Mouse (Mus musculus) heart, embryonic 15.5 days (tissue): ENCODE data around the gene Atic. TPM values are rescaled to one million over a fixed set of nuclear protein-coding genes. Genes with fewer than 3 reads are reported as not detected.

Experiments used
- ATAC-seq: fragments of 200-750 bp; cut with Nextera tagmentation; replicated peaks from 2 replicates; pipeline ENCODE4 v1.8.0; 2017; ENCODE audit warnings: low read depth, moderate TSS enrichment; ENCODE audit not compliant: insufficient number of reproducible peaks, insufficient read depth, low FRiP score
- H3K27ac ChIP-seq: fragments of 300-500 bp; sonication (generic); 2 replicates; pipeline ENCODE4 v1.5.1; 2015; ENCODE audit warnings: mild to moderate bottlenecking, inconsistent platforms
- H3K27me3 ChIP-seq: fragments of 300-500 bp; sonication (generic); 2 replicates; pipeline ENCODE4 v1.6.1; 2015; ENCODE audit warnings: inconsistent platforms
- H3K36me3 ChIP-seq: fragments of 300-500 bp; sonication (generic); 2 replicates; pipeline ENCODE4 v1.6.1; 2015; ENCODE audit warnings: mild to moderate bottlenecking, inconsistent platforms
- H3K4me1 ChIP-seq: fragments of 300-500 bp; sonication (generic); replicated peaks from 2 replicates; pipeline ENCODE4 v1.6.1; 2015; ENCODE audit warnings: inconsistent platforms
- H3K4me2 ChIP-seq: fragments of 300-500 bp; sonication (generic); 2 replicates; pipeline ENCODE4 v1.6.1; 2015; ENCODE audit warnings: inconsistent platforms, mild to moderate bottlenecking, moderate library complexity
- H3K4me3 ChIP-seq: fragments of 300-500 bp; sonication (generic); 2 replicates; pipeline ENCODE4 v1.5.1; 2015; ENCODE audit warnings: mild to moderate bottlenecking, inconsistent platforms
- H3K9ac ChIP-seq: fragments of 300-500 bp; sonication (generic); 2 replicates; pipeline ENCODE4 v1.6.1; 2015; ENCODE audit warnings: mild to moderate bottlenecking, inconsistent platforms
- H3K9me3 ChIP-seq: fragments of 300-500 bp; sonication (generic); replicated peaks from 2 replicates; pipeline ENCODE4 v1.6.1; 2016; ENCODE audit warnings: inconsistent platforms
- WGBS: fragments of 180-500 bp; shearing (Covaris S2); methylation state at CpG from one replicate; pipeline ENCODE4 v1.1.7; 2015; ENCODE audit warnings: mixed read lengths; 5-methylcytosine and 5-hydroxymethylcytosine counted together
- polyA plus RNA-seq: library from polyadenylated mRNA; unstranded; fragments of >200 nt; fragmentation: Nextera tagmentation; extraction: Ambion mirVana; gene quantifications from 2 replicates; pipeline ENCODE4 v1.2.1, GENCODE M21; 2015

Gene Atic
- 31.2 and 40.2 TPM in 2 replicates for polyA plus RNA-seq

GRCm38 (mm10) chr1:71556688-71557612 lies at the start of gene Atic:
Gene Atic, plus strand, starts transcription at chr1:71557150.
- peak within 1 kb of the TSS; percentile 78 for H3K4me2 ChIP-seq
- H3K36me3 ChIP-seq: peaks cover 26% of the 10 kb centered on the region
- no peaks in the 10 kb centered on the region for H3K27me3 ChIP-seq
- ATAC-seq: peak; percentile 99
- under 1% methylated on average over 54 of the region's 55 CpGs for WGBS
- H3K4me1 ChIP-seq: peaks cover 8% of the 10 kb centered on the region
- H3K27ac ChIP-seq: peak within 1 kb of the TSS; percentile 57
- H3K9me3 ChIP-seq: no peaks in the 10 kb centered on the region
- peak within 1 kb of the TSS; percentile 59 for H3K9ac ChIP-seq
- H3K4me3 ChIP-seq: peak within 1 kb of the TSS; percentile 59

GRCm38 (mm10) chr1:71507251-71507650 lies 49.7 kb upstream of the Atic start:
- WGBS: 37% methylated on average over 9 of the region's 9 CpGs
- H3K4me3 ChIP-seq: no peak overlapping the region
- no peak for ATAC-seq
- no peak overlapping the region for H3K4me2 ChIP-seq
- no peaks in the 10 kb centered on the region for H3K36me3 ChIP-seq
- no peak overlapping the region for H3K9ac ChIP-seq
- H3K27ac ChIP-seq: no peak overlapping the region
- H3K9me3 ChIP-seq: no peaks in the 10 kb centered on the region
- no peaks in the 10 kb centered on the region for H3K27me3 ChIP-seq
- no peaks in the 10 kb centered on the region for H3K4me1 ChIP-seq

- H3K4me1 ChIP-seq: no peaks in the 10 kb centered on the region
- no peak overlapping the region for H3K4me2 ChIP-seq
- no peak overlapping the region for H3K9ac ChIP-seq
- H3K4me3 ChIP-seq: no peak overlapping the region
- 72% methylated on average over 4 of the region's 4 CpGs for WGBS
- no peak overlapping the region for H3K27ac ChIP-seq
- H3K27me3 ChIP-seq: no peaks in the 10 kb centered on the region
- ATAC-seq: no peak
- H3K36me3 ChIP-seq: no peaks in the 10 kb centered on the region
- no peaks in the 10 kb centered on the region for H3K9me3 ChIP-seq
Observed at GRCm38 (mm10) chr1:71515041-71515440, 41.9 kb upstream of the Atic start.

GRCm38 (mm10) chr1:71528808-71529648 lies 27.9 kb upstream of the Atic start:
- 81% methylated on average over 18 of the region's 18 CpGs for WGBS
- Histone ChIP-seq H3K9ac (no peak overlapping the region), H3K36me3 (no peaks in the 10 kb centered on the region), H3K4me2 (no peak overlapping the region), H3K27me3 (no peaks in the 10 kb centered on the region), H3K27ac (no peak overlapping the region), H3K9me3 (no peaks in the 10 kb centered on the region), H3K4me3 (no peak overlapping the region), H3K4me1 (no peaks in the 10 kb centered on the region)
- no peak for ATAC-seq

GRCm38 (mm10) chr1:71530779-71531178 lies 26.2 kb upstream of the Atic start:
- no peak overlapping the region for H3K4me3 ChIP-seq
- no peaks in the 10 kb centered on the region for H3K36me3 ChIP-seq
- H3K4me2 ChIP-seq: no peak overlapping the region
- H3K9me3 ChIP-seq: no peaks in the 10 kb centered on the region
- no peak overlapping the region for H3K27ac ChIP-seq
- H3K9ac ChIP-seq: no peak overlapping the region
- H3K27me3 ChIP-seq: no peaks in the 10 kb centered on the region
- 56% methylated on average over 2 of the region's 2 CpGs for WGBS
- H3K4me1 ChIP-seq: no peaks in the 10 kb centered on the region
- no peak for ATAC-seq

GRCm38 (mm10) chr1:71531653-71532052 lies 25.3 kb upstream of the Atic start:
- Histone ChIP-seq H3K9ac (no peak overlapping the region), H3K27ac (no peak overlapping the region), H3K27me3 (no peaks in the 10 kb centered on the region), H3K4me2 (no peak overlapping the region), H3K4me1 (no peaks in the 10 kb centered on the region), H3K4me3 (no peak overlapping the region), H3K9me3 (no peaks in the 10 kb centered on the region), H3K36me3 (no peaks in the 10 kb centered on the region)
- 20% methylated on average over 7 of the region's 7 CpGs for WGBS
- ATAC-seq: no peak

GRCm38 (mm10) chr1:71539641-71540040 lies 17.3 kb upstream of the Atic start:
- Histone ChIP-seq H3K9me3 (no peaks in the 10 kb centered on the region), H3K27ac (no peak overlapping the region), H3K27me3 (no peaks in the 10 kb centered on the region), H3K36me3 (no peaks in the 10 kb centered on the region), H3K4me3 (no peak overlapping the region), H3K9ac (no peak overlapping the region), H3K4me1 (no peaks in the 10 kb centered on the region), H3K4me2 (no peak overlapping the region)
- ATAC-seq: no peak
- 79% methylated on average over 4 of the region's 4 CpGs for WGBS

- no peak overlapping the region for H3K4me3 ChIP-seq
- H3K4me1 ChIP-seq: no peaks in the 10 kb centered on the region
- no peaks in the 10 kb centered on the region for H3K36me3 ChIP-seq
- H3K4me2 ChIP-seq: no peak overlapping the region
- no peak overlapping the region for H3K27ac ChIP-seq
- ATAC-seq: no peak
- 78% methylated on average over 3 of the region's 3 CpGs for WGBS
- H3K27me3 ChIP-seq: no peaks in the 10 kb centered on the region
- no peaks in the 10 kb centered on the region for H3K9me3 ChIP-seq
- H3K9ac ChIP-seq: no peak overlapping the region
Observed at GRCm38 (mm10) chr1:71540437-71540836, 16.5 kb upstream of the Atic start.

- no peak for ATAC-seq
- 66% methylated on average over 10 of the region's 10 CpGs for WGBS
- no peak overlapping the region for H3K9ac ChIP-seq
- no peak overlapping the region for H3K4me2 ChIP-seq
- no peak overlapping the region for H3K4me3 ChIP-seq
- H3K36me3 ChIP-seq: no peaks in the 10 kb centered on the region
- H3K9me3 ChIP-seq: no peaks in the 10 kb centered on the region
- H3K4me1 ChIP-seq: no peaks in the 10 kb centered on the region
- no peak overlapping the region for H3K27ac ChIP-seq
- no peaks in the 10 kb centered on the region for H3K27me3 ChIP-seq
Observed at GRCm38 (mm10) chr1:71550626-71551195, 6.2 kb upstream of the Atic start.

GRCm38 (mm10) chr1:71560626-71561025 lies 3.7 kb downstream of the Atic start:
- WGBS: 88% methylated on average over 4 of the region's 4 CpGs
- H3K36me3 ChIP-seq: peaks cover 46% of the 10 kb centered on the region

GRCm38 (mm10) chr1:71564291-71564690 lies 7.3 kb downstream of the Atic start:
- no peaks in the 10 kb centered on the region for H3K27me3 ChIP-seq
- WGBS: 90% methylated on average over 7 of the region's 7 CpGs
- no peaks in the 10 kb centered on the region for H3K9me3 ChIP-seq
- no peak overlapping the region for H3K9ac ChIP-seq
- H3K4me3 ChIP-seq: no peak overlapping the region
- ATAC-seq: no peak
- no peak overlapping the region for H3K27ac ChIP-seq
- H3K4me2 ChIP-seq: no peak overlapping the region
- H3K4me1 ChIP-seq: peaks cover 5% of the 10 kb centered on the region
- H3K36me3 ChIP-seq: peaks cover 76% of the 10 kb centered on the region

More at GRCm38 (mm10) chr1:71560626-71561025, 3.7 kb downstream of the Atic start:
- Histone ChIP-seq H3K27ac (no peak overlapping the region), H3K4me1 (peaks cover 8% of the 10 kb centered on the region), H3K9ac (no peak overlapping the region), H3K4me2 (no peak overlapping the region), H3K4me3 (no peak overlapping the region), H3K9me3 (no peaks in the 10 kb centered on the region), H3K27me3 (no peaks in the 10 kb centered on the region)
- ATAC-seq: no peak
